Mouse (Mus musculus): ENCODE results near the gene B4galt4. TPM values are rescaled to one million over a fixed set of nuclear protein-coding genes. Genes with fewer than 3 reads are reported as not detected.

Gene B4galt4
- total RNA-seq, 2 experiments from 2014 or later, result 27.7 to 31.2 TPM

- DNase-seq (ENCODE audit: low spot score in 2 of 2), result no peak
Measured at GRCm38 (mm10) chr16:38728576-38729132, 13.4 kb upstream of the B4galt4 start.

DNA sequence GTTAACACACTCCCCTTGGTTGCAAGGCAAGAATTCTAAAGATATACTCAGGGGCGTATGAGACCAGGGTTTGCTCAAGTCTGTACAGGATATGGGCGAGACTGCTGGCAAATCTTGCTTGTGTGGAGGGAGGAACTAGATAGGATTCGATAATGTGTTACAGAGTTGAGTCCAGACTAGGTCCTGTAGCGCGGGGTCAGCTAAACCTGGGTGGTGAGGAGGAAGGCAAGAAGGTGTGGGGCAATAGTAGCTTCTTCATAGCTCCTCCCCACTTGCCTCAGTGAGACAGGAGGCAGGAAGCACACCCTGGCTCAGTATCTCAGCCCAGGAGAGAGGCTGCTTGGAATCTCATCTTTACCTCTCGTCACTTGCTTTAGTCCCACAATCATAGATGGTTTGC lies 12.9 kb upstream of the B4galt4 start:
- DNase-seq (ENCODE audit: low spot score in 2 of 2), result no peak

GRCm38 (mm10) chr16:38729610-38730288 lies 12.3 kb upstream of the B4galt4 start:
- DNase-seq (ENCODE audit: low spot score in 2 of 2), result peak in 1 of 2 experiments; percentile 37

DNA sequence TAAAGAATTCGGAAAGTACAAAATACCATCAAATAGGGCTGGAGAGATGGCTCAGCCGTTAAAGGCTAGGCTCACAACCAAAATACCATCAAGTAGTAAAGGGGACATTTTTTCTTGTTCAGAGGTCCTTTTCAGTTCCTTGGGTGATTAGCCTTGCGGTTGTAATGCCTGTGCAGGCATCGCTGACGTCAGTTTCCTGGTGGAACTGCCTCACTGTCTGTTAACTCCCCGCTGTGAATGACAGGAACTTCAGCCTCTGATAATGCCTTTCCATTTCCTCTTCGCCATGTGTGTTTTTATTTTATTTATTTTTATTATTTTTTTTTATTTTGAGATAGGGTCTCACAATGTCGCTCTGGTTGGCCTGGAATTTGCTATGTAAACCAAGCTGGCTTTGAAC lies 11.1 kb upstream of the B4galt4 start:
- no peak for DNase-seq (ENCODE audit: low spot score in 2 of 2)

DNA sequence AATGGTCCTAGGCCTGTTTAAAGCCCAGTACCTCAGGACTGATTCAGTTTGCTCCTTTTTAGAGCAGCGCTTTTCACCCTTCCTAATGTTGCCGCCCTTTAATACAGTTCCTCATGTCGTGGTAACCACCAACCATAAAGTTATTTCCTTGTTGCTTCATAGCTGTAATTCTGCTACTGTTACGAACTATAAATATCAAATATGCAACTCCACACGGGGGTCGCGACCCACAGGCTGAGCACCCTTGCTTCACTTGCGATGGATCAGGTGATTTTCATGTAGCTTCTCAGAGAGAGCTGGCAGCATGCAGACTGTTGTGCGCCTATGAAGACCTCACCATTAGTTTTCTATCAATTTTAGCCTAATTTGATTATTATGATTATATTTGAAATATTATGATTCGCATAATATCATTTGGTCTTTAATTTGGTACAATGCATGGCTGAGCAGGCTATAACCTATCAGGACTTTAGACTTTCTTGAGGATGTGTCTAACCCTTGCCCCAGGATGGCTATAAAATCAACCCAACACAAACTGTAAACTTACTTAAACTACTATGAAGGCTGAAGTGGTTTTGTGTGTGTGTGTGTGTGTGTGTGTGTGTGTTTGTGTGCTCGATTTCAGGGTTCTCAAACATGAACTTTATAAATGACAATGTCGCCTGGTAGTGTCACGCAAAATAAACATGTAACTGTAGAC lies 710 bp upstream of the B4galt4 start:
- no peak for DNase-seq (ENCODE audit: low spot score in 2 of 2)

DNA sequence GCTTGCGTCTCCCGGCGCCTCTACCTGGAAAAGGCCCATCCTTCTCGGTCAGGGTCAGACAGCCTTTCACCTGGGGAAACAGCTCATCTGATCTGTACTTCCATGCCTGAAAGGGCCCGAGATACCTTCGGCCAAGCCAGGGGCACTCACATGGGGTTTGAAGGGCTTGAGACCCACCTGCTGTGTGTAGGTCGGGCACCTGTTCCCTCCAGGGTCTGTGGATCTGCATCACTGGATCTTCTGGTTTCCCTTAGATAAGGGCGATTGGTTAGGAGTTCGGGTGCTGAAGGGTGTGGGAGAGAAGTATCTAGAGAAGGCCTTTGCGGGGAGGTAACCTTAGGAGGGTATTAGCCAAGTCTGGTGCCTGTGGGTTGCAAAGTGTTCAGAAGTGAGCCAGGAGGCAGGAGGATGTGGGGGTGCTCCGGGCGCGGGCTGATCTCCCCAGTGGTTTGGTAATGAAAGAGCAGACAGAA lies 631 bp downstream of the B4galt4 start:
- DNase-seq (ENCODE audit: low spot score in 2 of 2), result peak; percentile 43 to 49

DNA sequence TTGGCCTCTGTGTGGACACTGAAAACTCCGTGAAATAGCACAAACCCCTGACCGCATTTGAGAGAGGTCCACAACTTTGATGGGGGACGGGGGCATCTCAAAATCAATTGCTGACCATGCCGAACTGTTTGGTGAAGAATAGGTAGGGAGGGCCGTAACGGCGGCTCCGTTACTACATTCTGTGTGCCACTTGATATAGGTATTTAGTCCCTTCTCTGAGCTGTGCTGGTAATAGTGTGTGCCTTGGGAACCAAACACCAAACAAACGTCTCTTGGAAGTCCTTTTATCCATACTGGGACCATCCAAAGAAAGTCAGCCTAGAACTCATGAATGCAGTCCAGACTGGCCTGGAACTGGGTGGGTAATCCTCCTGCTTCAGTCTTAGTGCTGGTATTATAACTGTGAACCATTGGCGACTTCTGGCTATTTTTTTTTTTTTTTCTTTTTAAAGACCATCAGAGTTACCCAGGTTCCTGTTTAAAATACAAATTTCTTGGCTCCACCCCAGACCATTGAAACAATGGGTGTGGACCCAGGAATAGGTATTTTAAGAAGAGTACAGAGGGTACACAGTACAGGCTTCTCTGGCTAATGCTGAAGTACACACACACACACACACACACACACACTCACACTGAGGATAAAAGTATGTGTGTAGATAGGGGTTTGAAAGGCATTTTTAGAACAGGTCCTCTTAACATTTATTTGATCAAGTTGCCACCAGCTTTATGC lies 2.0 kb downstream of the B4galt4 start:
- no peak for DNase-seq (ENCODE audit: low spot score in 2 of 2)

- no peak for DNase-seq (ENCODE audit: low spot score in 2 of 2)
Measured at GRCm38 (mm10) chr16:38750803-38751202, 8.7 kb downstream of the B4galt4 start.

DNA sequence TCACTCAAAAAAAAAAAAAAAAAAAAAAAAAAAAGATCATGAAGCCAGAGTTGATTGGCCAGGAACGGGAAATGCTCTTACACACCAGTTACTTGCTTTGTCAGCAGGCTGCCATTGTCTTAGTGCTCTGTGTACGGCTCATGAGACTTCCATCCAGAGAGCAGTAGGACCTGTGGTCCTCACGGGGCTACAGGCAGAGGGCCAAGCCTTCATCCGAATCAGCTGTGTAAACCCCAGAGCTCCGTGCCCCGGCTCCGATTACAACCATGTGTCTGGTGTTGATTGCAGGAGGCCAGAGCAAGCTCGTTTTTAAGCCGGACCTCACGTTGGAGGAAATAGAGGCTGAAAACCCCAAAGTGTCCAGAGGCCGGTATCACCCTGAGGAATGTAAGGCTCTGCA lies 11.6 kb downstream of the B4galt4 start:
- DNase-seq (ENCODE audit: low spot score in 2 of 2), result no peak

- DNase-seq (ENCODE audit: low spot score in 2 of 2), result no peak
Measured at GRCm38 (mm10) chr16:38755452-38756176, 13.6 kb downstream of the B4galt4 start.

DNA sequence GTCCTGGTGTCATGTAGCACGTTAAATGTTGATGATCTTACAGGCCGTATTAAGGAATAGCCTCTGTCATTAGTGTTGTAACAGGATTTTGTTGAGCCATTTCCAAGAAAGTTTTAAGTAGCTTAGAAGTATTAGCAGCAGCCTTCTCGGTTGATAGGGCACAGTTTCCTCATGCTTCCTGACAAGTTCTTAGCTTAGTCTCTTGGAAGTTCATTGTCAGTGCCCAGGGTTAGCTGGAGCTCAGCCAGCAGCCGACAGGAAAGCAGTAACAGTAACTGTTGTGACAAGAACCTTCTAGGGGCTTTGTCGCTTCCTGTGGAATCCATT lies 14.1 kb downstream of the B4galt4 start:
- no peak for DNase-seq (ENCODE audit: low spot score in 2 of 2)

DNA sequence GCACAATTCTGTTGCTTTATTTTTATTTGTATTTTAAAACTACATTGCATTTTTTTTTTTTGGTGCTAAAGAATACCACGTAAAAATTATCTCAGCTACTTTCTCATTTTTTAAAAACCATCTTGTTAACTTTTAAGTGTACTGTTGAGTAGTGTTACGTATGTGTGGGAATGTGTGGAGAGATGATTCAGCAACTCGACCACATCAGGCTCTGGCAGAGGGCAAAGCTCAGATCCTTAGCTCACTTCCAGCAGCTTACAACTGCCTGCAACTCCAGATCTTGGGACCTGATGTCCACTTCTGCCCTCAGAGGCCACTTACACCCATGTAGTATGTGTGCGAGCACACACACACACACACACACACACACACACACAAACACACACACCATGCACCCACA lies 14.5 kb downstream of the B4galt4 start:
- no peak for DNase-seq (ENCODE audit: low spot score in 2 of 2)

DNA sequence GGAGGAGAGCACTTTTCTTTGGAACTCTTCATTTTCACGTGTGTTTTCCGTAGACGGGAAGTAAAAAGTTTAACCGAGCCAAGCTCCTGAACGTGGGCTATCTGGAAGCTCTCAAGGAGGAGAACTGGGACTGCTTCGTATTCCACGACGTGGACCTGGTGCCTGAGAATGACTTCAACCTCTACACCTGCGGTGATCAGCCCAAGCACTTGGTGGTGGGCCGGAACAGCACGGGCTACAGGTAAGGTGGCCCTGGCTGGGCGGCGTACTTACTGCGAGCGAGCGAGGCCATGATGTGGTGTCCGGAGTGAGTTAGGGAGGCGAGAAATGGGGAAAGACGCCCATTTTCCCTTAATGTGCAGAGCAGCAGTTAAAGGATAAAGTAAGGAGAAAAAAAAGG lies 15.6 kb downstream of the B4galt4 start:
- no peak for DNase-seq (ENCODE audit: low spot score in 2 of 2)

GRCm38 (mm10) chr16:38758104-38758861 lies 16.2 kb downstream of the B4galt4 start:
- DNase-seq (ENCODE audit: low spot score in 2 of 2), result no peak

- no peak for DNase-seq (ENCODE audit: low spot score in 2 of 2)
Measured at GRCm38 (mm10) chr16:38760239-38760638, 18.2 kb downstream of the B4galt4 start.

GRCm38 (mm10) chr16:38760834-38761375 lies 18.8 kb downstream of the B4galt4 start:
- no peak for DNase-seq (ENCODE audit: low spot score in 2 of 2)

DNA sequence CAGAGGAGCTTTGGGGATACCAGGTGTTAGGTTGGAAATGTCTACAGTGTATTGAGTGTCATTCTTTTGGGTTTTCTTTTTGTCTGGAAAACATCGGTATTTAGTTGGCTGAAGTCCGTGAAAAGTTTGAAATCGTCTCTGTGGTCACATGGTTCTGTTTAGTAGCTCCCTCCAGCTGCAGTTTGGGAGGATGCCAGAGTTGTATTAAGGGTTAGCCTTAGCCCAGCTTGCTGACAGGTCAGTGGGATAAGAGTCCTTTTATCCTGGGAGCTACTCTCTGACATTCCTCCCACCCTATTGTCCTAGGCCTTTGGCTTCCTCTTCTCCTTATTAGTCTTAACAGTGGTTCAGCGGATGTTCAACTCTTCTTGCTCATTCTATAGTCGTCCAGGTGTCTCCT lies 19.9 kb downstream of the B4galt4 start:
- no peak for DNase-seq (ENCODE audit: low spot score in 2 of 2)

GRCm38 (mm10) chr16:38762401-38762800 lies 20.3 kb downstream of the B4galt4 start:
- DNase-seq (ENCODE audit: low spot score in 2 of 2), result no peak

DNA sequence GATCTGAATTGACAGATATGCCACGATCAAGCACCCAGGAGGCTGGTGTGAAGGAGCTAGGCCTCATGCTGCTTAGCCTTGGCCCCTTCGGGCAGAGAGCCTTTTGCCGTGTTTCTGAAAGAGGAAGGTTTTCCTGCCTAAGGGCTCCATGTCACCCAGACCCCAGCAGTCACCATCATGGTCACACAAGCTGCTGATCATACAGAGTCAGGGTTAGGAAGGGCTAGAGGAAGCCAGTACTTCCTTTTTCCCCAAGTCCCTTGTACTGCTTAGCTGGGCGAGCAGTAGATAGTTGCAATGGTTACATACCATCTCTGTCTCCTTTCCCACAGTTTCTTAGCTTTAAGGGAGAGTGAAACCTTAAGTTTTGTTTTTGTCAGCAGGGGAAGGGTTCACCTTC lies 21.4 kb downstream of the B4galt4 start:
- no peak for DNase-seq (ENCODE audit: low spot score in 2 of 2)

GRCm38 (mm10) chr16:38766671-38767070 lies 24.6 kb downstream of the B4galt4 start:
- DNase-seq (ENCODE audit: low spot score in 2 of 2), result no peak

All from layer of hippocampus, postnatal 10 days (tissue).